Mouse (Mus musculus) cerebellum, adult 2 months (tissue): ENCODE data around the gene Vcp. TPM values are rescaled to one million over a fixed set of nuclear protein-coding genes. Genes with fewer than 3 reads are reported as not detected.
A peak's percentile ranks its signal among the peaks of the same experiment; 100 is the strongest.
"Not testable (repeated sequence)": the region's sequence is repeated elsewhere in the genome, so short reads cannot be mapped to it uniquely, and the experiment has no call there.

Experiments used
- DNase-seq, 2 experiments: peaks; one replicate each; pipeline ENCODE4 v3.0.0; 2021
- H3K27ac ChIP-seq: fragments of 200-500 bp; 2 replicates; pipeline ENCODE4 v1.5.1; 2012; ENCODE audit warnings: low read length, control low read depth, inconsistent platforms; ENCODE audit not compliant: insufficient read depth
- H3K27me3 ChIP-seq: fragments of 200-500 bp; 2 replicates; pipeline ENCODE4 v1.6.1; 2012; ENCODE audit warnings: inconsistent platforms, mild to moderate bottlenecking, low read length, moderate library complexity; ENCODE audit not compliant: control insufficient read depth, insufficient read depth
- H3K4me1 ChIP-seq: fragments of 200-500 bp; 2 replicates; pipeline ENCODE4 v1.6.1; 2011; ENCODE audit warnings: low read length; ENCODE audit not compliant: control insufficient read depth, insufficient read depth
- H3K4me3 ChIP-seq: fragments of 200-500 bp; replicated peaks from 2 replicates; pipeline ENCODE3; 2011; ENCODE audit warnings: mild to moderate bottlenecking, low read depth, low read length, control low read depth; ENCODE audit not compliant: insufficient read depth
- CTCF ChIP-seq: fragments of 200-500 bp; IDR thresholded peaks from 2 replicates; pipeline ENCODE4 v1.5.1; 2011; ENCODE audit warnings: low read depth, mild to moderate bottlenecking, control low read depth, low read length, moderate library complexity, borderline replicate concordance; ENCODE audit not compliant: insufficient read depth
- POLR2A ChIP-seq: fragments of 200-500 bp; IDR thresholded peaks from 2 replicates; pipeline ENCODE4 v1.6.1; 2011; ENCODE audit warnings: low read length, control low read depth, borderline replicate concordance; ENCODE audit not compliant: insufficient read depth
- WGBS: fragments of 180-500 bp; shearing (Covaris S2); methylation state at CpG from one replicate; pipeline ENCODE4 v1.1.7; 2018; 5-methylcytosine and 5-hydroxymethylcytosine counted together
- polyA plus RNA-seq: library from polyadenylated mRNA; depleted of rRNA; stranded (reverse); fragments of >200 nt; gene quantifications from 2 replicates; pipeline ENCODE4 v1.2.3, GENCODE M21; 2012

Gene Vcp
- polyA plus RNA-seq, 1 experiment: 196 TPM

DNA sequence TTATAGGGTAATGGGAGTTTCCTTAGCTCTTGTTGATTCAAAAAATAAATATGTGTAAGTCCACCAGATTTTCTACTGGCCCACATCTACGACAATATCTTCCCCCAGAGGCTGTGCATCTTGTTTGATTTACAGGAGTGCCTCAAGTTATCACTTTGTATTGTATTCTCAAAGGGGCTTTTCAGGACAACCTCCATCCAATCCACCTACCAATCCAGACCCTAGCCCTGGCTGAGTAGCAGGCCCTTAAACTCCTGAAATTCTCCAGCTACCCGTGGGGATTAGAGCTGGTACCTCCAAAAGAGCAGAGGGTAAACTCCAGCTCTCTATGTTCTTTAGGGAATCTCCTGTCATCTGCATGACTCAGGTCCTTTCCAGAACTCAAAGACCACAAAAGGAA lies 2.3 kb downstream of the Vcp start:
- Histone ChIP-seq H3K4me1 (no peaks in the 10 kb centered on the region), H3K27me3 (no peaks in the 10 kb centered on the region), H3K27ac (no peak overlapping the region), H3K4me3 (no peak overlapping the region)
- DNase-seq: no peak
- 31% methylated on average over 2 of the region's 2 CpGs for WGBS
- TF ChIP-seq POLR2A: no peak
- no peak for TF ChIP-seq CTCF

DNA sequence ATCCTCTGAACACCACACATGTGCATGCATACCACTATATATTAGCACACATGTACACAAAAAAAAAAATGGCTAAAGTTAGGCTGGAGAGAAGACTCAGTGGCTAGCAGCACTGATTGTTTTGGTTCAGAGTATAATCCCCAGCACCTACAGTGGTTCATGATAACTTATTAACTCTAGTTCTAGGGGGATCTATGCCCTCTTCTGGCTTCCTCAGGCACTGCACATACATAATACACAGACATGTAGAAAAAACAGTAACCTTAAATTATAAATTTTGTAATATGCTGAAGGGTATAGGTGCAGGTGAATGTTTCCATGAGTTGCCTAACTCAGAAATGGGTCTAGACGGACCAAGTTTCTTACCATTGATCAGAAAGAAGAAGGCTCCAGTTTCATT lies 12.0 kb downstream of the Vcp start:
- H3K4me1 ChIP-seq: no peaks in the 10 kb centered on the region
- H3K27me3 ChIP-seq: no peaks in the 10 kb centered on the region
- TF ChIP-seq POLR2A (no peak), CTCF (no peak)
- DNase-seq: no peak
- H3K27ac ChIP-seq: no peak overlapping the region
- no peak overlapping the region for H3K4me3 ChIP-seq
- 85% methylated on average over 1 of the region's 1 CpGs for WGBS

DNA sequence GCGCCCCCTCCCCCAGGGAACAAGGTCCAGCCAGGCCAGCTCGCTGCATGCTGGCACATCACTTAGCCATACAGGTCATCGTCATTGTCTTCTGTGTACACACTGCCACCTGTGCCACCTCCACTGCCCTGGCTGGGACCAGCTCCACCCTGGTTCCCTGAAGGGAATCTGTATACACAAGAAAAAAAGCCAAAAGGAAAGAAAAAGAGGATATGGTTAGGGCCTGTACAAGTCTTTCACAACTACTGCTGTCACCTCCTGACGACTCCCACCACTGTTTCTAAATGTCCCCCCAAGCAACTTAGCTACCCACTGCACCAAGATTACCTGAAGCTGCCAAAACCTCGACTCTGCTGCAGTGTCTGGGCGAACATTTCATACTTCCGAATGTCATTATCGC lies 19.8 kb downstream of the Vcp start:
- 79% methylated on average over 8 of the region's 8 CpGs for WGBS
- not testable (repeated sequence) for H3K4me3 ChIP-seq, H3K27ac ChIP-seq, DNase-seq, H3K4me1 ChIP-seq, H3K27me3 ChIP-seq

DNA sequence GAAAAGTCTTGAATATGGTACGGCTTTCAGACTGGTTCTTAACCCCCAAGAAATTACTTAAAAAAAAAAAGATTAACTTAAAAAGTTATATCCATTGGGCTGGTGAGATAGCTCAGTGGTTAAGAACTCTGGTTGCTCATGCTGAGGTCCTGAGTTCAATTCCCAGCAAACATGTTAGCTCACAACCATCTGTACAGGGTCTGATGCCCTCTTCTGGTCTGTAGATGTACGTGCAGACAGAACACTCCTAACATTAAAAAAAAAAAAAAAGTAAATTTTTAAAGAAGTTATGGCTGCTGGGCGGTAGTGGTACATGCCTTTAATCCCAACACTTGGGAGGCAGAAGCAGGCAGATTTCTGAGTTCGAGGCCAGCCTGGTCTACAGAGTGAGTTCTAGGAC lies 22.2 kb downstream of the Vcp start:
- Histone ChIP-seq H3K27me3 (no peaks in the 10 kb centered on the region), H3K4me1 (no peaks in the 10 kb centered on the region), H3K27ac (no peak overlapping the region), H3K4me3 (no peak overlapping the region)
- TF ChIP-seq CTCF (0 out of 2 replicates have a peak, but pooled peaks have one; percentile 13), POLR2A (no peak)
- 93% methylated on average over 4 of the region's 4 CpGs for WGBS
- DNase-seq: no peak

- no peak for DNase-seq
- no peak overlapping the region for H3K4me3 ChIP-seq
- no peaks in the 10 kb centered on the region for H3K4me1 ChIP-seq
- TF ChIP-seq POLR2A: no peak
- no peak for TF ChIP-seq CTCF
- H3K27me3 ChIP-seq: no peaks in the 10 kb centered on the region
- H3K27ac ChIP-seq: no peak overlapping the region
- 82% methylated on average over 5 of the region's 5 CpGs for WGBS
These were observed 26.4 kb downstream of the Vcp start for GRCm38 (mm10) chr4:42973868-42974267.

- no peak for DNase-seq
- 85% methylated on average over 4 of the region's 4 CpGs for WGBS
These were observed 27.4 kb downstream of the Vcp start for GRCm38 (mm10) chr4:42972952-42973351.

DNA sequence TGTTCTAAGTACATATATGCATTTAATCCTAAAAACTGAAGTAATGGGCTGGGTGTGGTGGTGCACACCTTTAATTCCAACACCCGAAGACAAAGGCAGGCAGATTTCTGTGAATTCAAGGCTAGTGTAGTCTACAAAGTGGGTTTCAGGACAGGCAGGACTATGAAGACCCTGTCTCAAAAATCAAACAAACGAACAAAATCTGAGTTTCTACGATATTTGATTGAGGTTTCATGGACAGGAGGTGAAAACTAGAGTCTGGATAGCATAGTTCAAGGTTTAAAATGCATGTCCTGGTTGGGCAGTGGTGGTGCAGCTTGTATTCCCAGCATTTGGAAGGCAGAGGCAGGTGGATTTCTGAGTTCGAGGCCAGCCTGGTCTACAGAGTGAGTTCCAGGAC lies 31.0 kb downstream of the Vcp start, which contains the start of gene 1700022I11Rik:
Gene 1700022I11Rik, plus strand, starts transcription at position 301 of the 400 bp plus-strand sequence.
- 89% methylated on average over 4 of the region's 4 CpGs for WGBS
- TF ChIP-seq POLR2A (no peak), CTCF (no peak)
- DNase-seq: no peak
- Histone ChIP-seq H3K27me3 (no peaks in the 10 kb centered on the region), H3K27ac (no peak within 1 kb of the TSS), H3K4me3 (no peak within 1 kb of the TSS), H3K4me1 (peaks cover 3% of the 10 kb centered on the region; the same call in 1 of the 2 replicates)

More at GRCm38 (mm10) chr4:42972952-42973351, 27.4 kb downstream of the Vcp start:
- no peaks in the 10 kb centered on the region for H3K4me1 ChIP-seq
- no peak for TF ChIP-seq CTCF
- no peak for TF ChIP-seq POLR2A
- no peak overlapping the region for H3K4me3 ChIP-seq
- H3K27ac ChIP-seq: no peak overlapping the region
- no peaks in the 10 kb centered on the region for H3K27me3 ChIP-seq

- WGBS: 15% methylated on average over 12 of the region's 12 CpGs
- DNase-seq: peak in 1 of 2 experiments; percentile 52
- H3K27ac ChIP-seq: no peak overlapping the region
These were observed 35.1 kb downstream of the Vcp start for GRCm38 (mm10) chr4:42965039-42965719.

More at GRCm38 (mm10) chr4:42965039-42965719, 35.1 kb downstream of the Vcp start:
- TF ChIP-seq POLR2A (no peak), CTCF (peak; percentile 56; the same call in 1 of the 2 replicates)
- H3K4me3 ChIP-seq: peak overlapping the region; percentile 13
- H3K27me3 ChIP-seq: no peaks in the 10 kb centered on the region
- peaks cover 3% of the 10 kb centered on the region; the same call in 1 of the 2 replicates for H3K4me1 ChIP-seq
